Mouse (Mus musculus) neural tube, embryonic 12.5 days (tissue): ENCODE data around the gene Gm21762. TPM values are rescaled to one million over a fixed set of nuclear protein-coding genes. Genes with fewer than 3 reads are reported as not detected.
A peak's percentile ranks its signal among the peaks of the same experiment; 100 is the strongest.
"Not testable (repeated sequence)": the region's sequence is repeated elsewhere in the genome, so short reads cannot be mapped to it uniquely, and the experiment has no call there.

Source experiments
- ATAC-seq: fragments of 200-750 bp; cut with Nextera tagmentation; 2 replicates; pipeline ENCODE4 v1.8.0; 2017; ENCODE audit warnings: low read depth, mild to moderate bottlenecking, moderate TSS enrichment, moderate library complexity; ENCODE audit not compliant: low FRiP score
- H3K27ac ChIP-seq: fragments of 300-500 bp; sonication (generic); 2 replicates; pipeline ENCODE4 v1.5.1; 2016
- H3K27me3 ChIP-seq: fragments of 300-500 bp; sonication (generic); replicated peaks from 2 replicates; pipeline ENCODE4 v1.6.1; 2016; ENCODE audit warnings: mild to moderate bottlenecking
- H3K36me3 ChIP-seq: fragments of 300-500 bp; sonication (generic); 2 replicates; pipeline ENCODE4 v1.6.1; 2016; ENCODE audit warnings: mild to moderate bottlenecking
- H3K4me1 ChIP-seq: fragments of 300-500 bp; sonication (generic); 2 replicates; pipeline ENCODE4 v1.6.1; 2016
- H3K4me2 ChIP-seq: fragments of 300-500 bp; sonication (generic); replicated peaks from 2 replicates; pipeline ENCODE4 v1.6.1; 2016; ENCODE audit warnings: mild to moderate bottlenecking
- H3K4me3 ChIP-seq: fragments of 300-500 bp; sonication (generic); 2 replicates; pipeline ENCODE4 v1.5.1; 2016
- H3K9ac ChIP-seq: fragments of 300-500 bp; sonication (generic); 2 replicates; pipeline ENCODE4 v1.6.1; 2016; ENCODE audit warnings: mild to moderate bottlenecking
- H3K9me3 ChIP-seq: fragments of 300-500 bp; sonication (generic); 2 replicates; pipeline ENCODE4 v1.6.1; 2016; ENCODE audit warnings: mild to moderate bottlenecking
- WGBS: fragments of 180-500 bp; shearing (Covaris S2); methylation state at CpG from one replicate; pipeline ENCODE4 v1.1.7; 2016; 5-methylcytosine and 5-hydroxymethylcytosine counted together
- polyA plus RNA-seq: library from polyadenylated mRNA; unstranded; fragments of >200 nt; fragmentation: Nextera tagmentation; extraction: Ambion mirVana; gene quantifications from 2 replicates; pipeline ENCODE4 v1.2.1, GENCODE M21; 2016

Gm21762 gene
- polyA plus RNA-seq: not detected in 2 replicates

DNA sequence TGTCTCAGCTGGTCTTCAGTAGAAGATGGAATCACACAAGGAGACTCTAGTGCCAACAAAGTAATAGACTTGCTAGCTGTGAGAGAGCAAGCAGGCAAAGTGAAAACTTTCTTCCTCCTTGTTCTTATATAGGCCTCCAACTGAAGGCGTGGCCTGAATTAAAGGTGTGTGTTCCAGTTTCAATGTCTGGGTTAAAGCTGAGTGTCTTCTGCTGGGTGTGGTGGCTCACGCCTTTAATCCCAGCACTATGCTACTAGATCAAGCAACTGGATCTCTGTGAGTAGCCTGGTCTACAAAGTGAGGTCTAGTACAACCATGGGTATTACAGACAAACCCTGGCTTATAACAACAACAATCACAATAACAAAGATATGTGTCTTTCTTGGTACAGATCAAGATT lies at the start of gene Gm21762:
Gene Gm21762, minus strand, starts transcription at position 101 of the 400 bp plus-strand sequence.
- not testable (repeated sequence) for H3K4me1 ChIP-seq, H3K4me2 ChIP-seq, H3K27me3 ChIP-seq, H3K27ac ChIP-seq, ATAC-seq, H3K36me3 ChIP-seq, H3K4me3 ChIP-seq, H3K9ac ChIP-seq, H3K9me3 ChIP-seq
- WGBS: no CpG with 5 or more reads among the region's 2 CpGs

DNA sequence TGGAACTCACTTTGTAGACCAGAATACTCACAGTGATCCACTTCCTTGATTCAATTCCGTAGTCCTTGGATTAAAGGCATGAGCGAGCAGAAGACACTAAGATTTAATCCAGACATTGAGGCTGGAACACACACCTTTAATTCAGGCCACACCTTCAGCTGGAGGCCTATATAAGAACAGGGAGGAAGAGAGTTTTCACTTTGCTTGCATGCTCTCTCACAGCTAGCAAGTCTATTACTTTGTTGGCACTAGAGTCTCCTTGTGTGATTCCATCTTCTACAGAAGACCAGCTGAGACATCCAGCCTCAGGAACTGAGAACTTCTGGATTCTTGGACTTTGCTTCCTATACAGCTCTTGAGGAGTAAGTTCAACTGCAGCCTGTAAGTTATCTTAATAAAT lies 47.1 kb upstream of the Gm21762 start, which contains the start of gene AF067061:
Gene AF067061, plus strand, starts transcription at position 245 of the 400 bp plus-strand sequence.
- H3K4me3 ChIP-seq, H3K27me3 ChIP-seq, H3K4me1 ChIP-seq, H3K36me3 ChIP-seq, H3K27ac ChIP-seq, H3K9me3 ChIP-seq, ATAC-seq, H3K9ac ChIP-seq, H3K4me2 ChIP-seq: not testable (repeated sequence)
- WGBS: 95% methylated on average over 2 of the region's 2 CpGs

GRCm38 (mm10) chr13:120259718-120260117 lies 44.0 kb upstream of the Gm21762 start:
- H3K36me3 ChIP-seq, H3K9ac ChIP-seq, H3K9me3 ChIP-seq, H3K4me1 ChIP-seq, H3K27ac ChIP-seq, H3K4me3 ChIP-seq, H3K27me3 ChIP-seq, H3K4me2 ChIP-seq, ATAC-seq: not testable (repeated sequence)
- WGBS: 68% methylated on average over 3 of the region's 3 CpGs

DNA sequence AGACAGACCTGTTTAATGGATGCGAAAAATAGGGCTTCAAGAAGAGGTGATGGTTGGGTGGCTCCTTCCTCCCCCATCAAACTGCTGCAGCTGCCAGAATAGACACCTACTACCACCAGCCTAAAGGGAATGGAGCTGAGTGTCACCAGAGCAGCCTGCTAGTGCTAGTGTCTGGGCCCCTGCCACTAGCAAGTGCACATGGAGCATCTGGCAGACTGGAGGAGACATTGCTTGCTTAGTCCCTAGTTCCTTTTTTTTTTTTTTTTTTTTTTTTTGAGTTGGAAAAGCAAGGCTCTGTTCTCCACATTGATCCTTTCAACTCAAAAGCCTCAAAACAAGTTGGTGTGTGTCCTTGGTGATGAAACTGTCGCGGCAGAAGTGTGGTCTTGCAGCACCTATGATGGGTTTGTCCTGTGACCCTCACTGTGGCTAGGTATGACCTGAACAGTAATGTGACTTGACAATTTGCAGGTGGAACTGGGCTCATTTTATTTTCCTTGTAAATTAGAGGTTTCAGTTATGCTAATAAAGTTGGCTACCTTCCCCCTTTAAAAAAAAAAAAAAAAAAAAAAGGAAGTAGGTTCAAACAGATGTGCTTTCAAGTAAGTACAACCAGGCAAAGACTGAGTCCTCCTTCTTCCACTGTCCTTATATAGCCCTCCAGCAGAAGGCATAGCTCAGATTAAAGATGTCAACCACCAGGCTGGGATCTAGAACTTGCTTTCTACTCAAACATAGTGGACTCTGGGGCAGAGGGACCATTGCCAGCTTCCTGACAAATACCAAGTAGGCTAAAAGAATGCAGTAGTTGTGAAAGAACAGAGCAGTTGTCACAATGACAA lies 43.3 kb upstream of the Gm21762 start:
- not testable (repeated sequence) for H3K4me1 ChIP-seq, H3K9me3 ChIP-seq, H3K4me2 ChIP-seq, ATAC-seq, H3K27ac ChIP-seq, H3K4me3 ChIP-seq, H3K9ac ChIP-seq, H3K36me3 ChIP-seq, H3K27me3 ChIP-seq
- 85% methylated on average over 3 of the region's 3 CpGs for WGBS

DNA sequence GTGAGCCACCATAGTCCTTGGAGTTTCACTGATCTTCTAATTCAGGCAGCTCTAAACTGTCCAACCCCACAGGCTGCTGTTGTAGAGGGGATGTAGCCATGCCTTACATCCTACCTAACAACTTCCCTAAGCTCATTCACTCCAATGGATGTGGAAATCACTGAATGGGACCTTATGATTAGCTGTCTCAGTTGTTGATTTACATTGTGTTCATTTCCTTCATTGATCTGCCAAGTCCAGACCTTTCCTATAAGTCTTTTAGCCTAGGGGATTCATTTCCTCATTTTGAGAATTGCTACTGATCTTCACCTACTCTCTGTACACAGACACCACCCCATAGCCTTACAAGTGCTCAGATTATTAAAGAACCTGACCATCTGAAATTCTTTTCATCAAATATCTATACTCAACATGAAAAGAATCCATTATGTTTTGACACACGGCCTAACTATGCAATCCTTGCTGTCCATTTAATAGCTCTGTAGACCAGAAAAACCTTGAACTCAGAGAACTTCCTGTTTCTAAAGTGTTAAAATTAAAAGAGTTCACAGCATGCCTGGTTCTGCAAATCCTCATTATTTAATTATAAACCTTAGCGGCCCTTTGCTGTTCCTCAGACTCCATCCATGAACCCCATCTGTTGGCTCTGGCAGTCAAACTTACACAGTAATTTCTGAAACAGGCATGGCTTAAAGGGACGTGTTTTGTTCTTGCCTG lies 35.6 kb upstream of the Gm21762 start:
- H3K4me2 ChIP-seq, H3K4me1 ChIP-seq, H3K27me3 ChIP-seq, H3K9ac ChIP-seq, H3K27ac ChIP-seq, H3K36me3 ChIP-seq, ATAC-seq, H3K4me3 ChIP-seq, H3K9me3 ChIP-seq: not testable (repeated sequence)
- WGBS: 79% methylated on average over 2 of the region's 3 CpGs

GRCm38 (mm10) chr13:120238811-120239210 lies 23.1 kb upstream of the Gm21762 start, which contains the start of gene Gm21731:
Gene Gm21731 (plus strand): TSS chr13:120239111.
- not testable (repeated sequence) for ATAC-seq, H3K36me3 ChIP-seq, H3K9me3 ChIP-seq, H3K27me3 ChIP-seq, H3K4me2 ChIP-seq, H3K4me1 ChIP-seq, H3K9ac ChIP-seq, H3K4me3 ChIP-seq, H3K27ac ChIP-seq

DNA sequence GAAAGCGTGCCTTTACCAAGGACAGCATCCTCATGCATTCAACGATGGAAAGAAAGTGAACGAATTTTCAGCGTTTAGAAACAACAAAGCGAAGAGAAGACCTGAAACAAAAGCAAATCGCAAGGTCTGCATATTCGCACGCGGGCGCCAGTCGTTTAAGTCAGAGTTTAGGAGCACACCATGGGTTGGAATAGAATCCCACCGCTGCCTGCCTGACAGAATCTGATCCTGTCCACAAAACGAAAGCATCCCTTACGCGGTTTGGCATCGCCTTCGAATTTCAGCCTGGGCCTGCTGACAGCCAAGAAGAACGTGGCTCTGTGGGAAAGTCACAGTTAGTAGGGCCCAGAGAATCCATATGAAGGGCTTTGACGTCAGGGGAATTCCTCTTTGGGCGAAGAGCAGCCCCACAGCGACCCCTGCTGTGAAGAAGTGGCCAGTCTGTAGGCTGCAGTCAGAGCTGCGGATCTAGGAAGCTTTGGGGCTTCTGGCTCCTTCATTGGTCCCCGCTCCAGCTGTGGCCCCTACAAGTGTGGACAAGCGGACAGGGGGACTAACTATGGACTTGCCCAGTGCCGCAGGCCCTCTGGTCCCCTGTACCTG lies 16.8 kb upstream of the Gm21762 start:
- H3K9ac ChIP-seq, ATAC-seq: not testable (repeated sequence)

GRCm38 (mm10) chr13:120231798-120232197 lies 16.1 kb upstream of the Gm21762 start:
- not testable (repeated sequence) for H3K36me3 ChIP-seq, H3K4me2 ChIP-seq, H3K9me3 ChIP-seq, H3K4me3 ChIP-seq, H3K27ac ChIP-seq, H3K9ac ChIP-seq, H3K27me3 ChIP-seq, H3K4me1 ChIP-seq
- WGBS: 96% methylated on average over 17 of the region's 17 CpGs
- ATAC-seq: peak; percentile 41; the same call in 1 of the 2 replicates

More for the DNA sequence above, 16.8 kb upstream of the Gm21762 start:
- H3K4me1 ChIP-seq, H3K27ac ChIP-seq, H3K36me3 ChIP-seq, H3K4me2 ChIP-seq, H3K9me3 ChIP-seq, H3K27me3 ChIP-seq, H3K4me3 ChIP-seq: not testable (repeated sequence)
- 77% methylated on average over 12 of the region's 25 CpGs for WGBS

GRCm38 (mm10) chr13:120223012-120223659 lies 7.4 kb upstream of the Gm21762 start:
- H3K9ac ChIP-seq, H3K27me3 ChIP-seq, H3K4me1 ChIP-seq, ATAC-seq, H3K27ac ChIP-seq, H3K9me3 ChIP-seq, H3K4me3 ChIP-seq, H3K4me2 ChIP-seq, H3K36me3 ChIP-seq: not testable (repeated sequence)
- WGBS: 91% methylated on average over 16 of the region's 25 CpGs

DNA sequence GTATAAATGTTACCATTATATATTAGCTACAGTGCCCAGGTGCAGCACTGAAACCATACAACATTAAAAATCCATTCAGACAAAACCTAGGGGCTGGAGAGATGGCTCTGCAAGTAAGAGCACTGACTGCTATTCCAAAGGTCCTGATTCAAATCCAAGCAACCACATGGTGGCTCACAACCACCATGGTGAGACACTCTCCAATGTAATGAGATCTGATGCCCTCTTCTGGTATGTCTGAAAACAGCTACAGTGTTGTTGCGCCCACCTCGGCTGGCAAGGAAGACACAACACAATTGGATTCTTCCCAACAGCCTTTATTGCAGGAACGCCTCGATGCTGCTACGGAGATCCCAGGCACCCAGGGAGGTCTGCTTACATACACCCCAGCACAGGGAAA lies 5.2 kb upstream of the Gm21762 start:
- not testable (repeated sequence) for H3K4me3 ChIP-seq, H3K36me3 ChIP-seq, H3K4me2 ChIP-seq, H3K9me3 ChIP-seq, H3K9ac ChIP-seq, ATAC-seq, H3K4me1 ChIP-seq, H3K27me3 ChIP-seq, H3K27ac ChIP-seq
- WGBS: 83% methylated on average over 5 of the region's 5 CpGs

DNA sequence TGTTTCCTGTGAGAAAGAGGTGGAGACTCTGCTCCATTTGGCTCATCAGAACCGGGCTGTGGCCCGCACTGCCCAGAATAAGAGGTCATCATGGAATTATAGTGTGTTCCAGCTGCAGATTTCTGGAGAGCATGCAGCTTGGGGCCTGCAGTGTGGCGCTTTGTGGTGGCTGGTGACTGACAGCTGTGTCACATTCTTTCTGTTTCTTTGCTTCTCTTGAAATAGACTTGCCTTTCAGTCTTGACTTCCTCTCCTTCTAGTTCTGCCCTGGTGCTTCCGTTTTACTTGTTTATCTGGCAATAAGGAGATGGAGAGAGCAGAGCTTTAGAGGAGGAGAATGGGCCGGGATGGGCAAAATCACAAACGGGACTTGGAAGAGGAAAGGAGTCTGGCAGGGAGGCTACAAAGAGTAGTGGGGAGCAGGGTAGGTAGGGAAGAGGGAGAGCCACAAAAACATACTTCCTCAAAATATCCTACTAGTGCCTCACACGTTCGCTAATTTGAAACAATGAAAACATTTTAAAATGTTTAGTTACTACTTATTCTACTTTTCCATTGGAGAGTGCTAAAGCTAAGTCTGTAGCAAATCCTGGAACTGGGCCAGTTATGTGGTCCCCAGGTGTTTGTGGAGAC lies 19.4 kb downstream of the Gm21762 start:
- not testable (repeated sequence) for H3K27me3 ChIP-seq, ATAC-seq, H3K9ac ChIP-seq, H3K36me3 ChIP-seq, H3K9me3 ChIP-seq, H3K4me2 ChIP-seq, H3K4me3 ChIP-seq, H3K4me1 ChIP-seq, H3K27ac ChIP-seq
- 90% methylated on average over 7 of the region's 8 CpGs for WGBS

- H3K27me3 ChIP-seq, ATAC-seq, H3K4me3 ChIP-seq, H3K4me2 ChIP-seq, H3K27ac ChIP-seq, H3K4me1 ChIP-seq, H3K36me3 ChIP-seq, H3K9ac ChIP-seq, H3K9me3 ChIP-seq: not testable (repeated sequence)
- 85% methylated on average over 4 of the region's 4 CpGs for WGBS
Observed at GRCm38 (mm10) chr13:120172133-120172532, 43.6 kb downstream of the Gm21762 start, which contains the start of gene Gm21818. Gene Gm21818 (plus strand): TSS chr13:120172433.
